Mouse (Mus musculus): Measurements from ENCODE around the gene Ecd. TPM values are rescaled to one million over a fixed set of nuclear protein-coding genes. Genes with fewer than 3 reads are reported as not detected.
A peak's percentile ranks its signal among the peaks of the same experiment; 100 is the strongest.
"Not testable (repeated sequence)": the region's sequence is repeated elsewhere in the genome, so short reads cannot be mapped to it uniquely, and the experiment has no call there.

The Ecd gene
- total RNA-seq, 2 experiments from 2014 or later: 31.1 to 34.4 TPM

- DNase-seq (ENCODE audit: extremely low spot score in 1 of 2, low spot score in 1 of 2): no peak
Observed at GRCm38 (mm10) chr14:20331316-20331715, 16.6 kb downstream of the Ecd start.

- no peak for DNase-seq (ENCODE audit: extremely low spot score in 1 of 2, low spot score in 1 of 2)
Observed at GRCm38 (mm10) chr14:20328474-20328873, 19.4 kb downstream of the Ecd start.

- no peak for DNase-seq (ENCODE audit: extremely low spot score in 1 of 2, low spot score in 1 of 2)
Observed at GRCm38 (mm10) chr14:20324196-20324595, 23.7 kb downstream of the Ecd start.

GRCm38 (mm10) chr14:20319420-20319819, 28.5 kb downstream of the Ecd start:
- peak; percentile 25 to 62 for DNase-seq (ENCODE audit: extremely low spot score in 1 of 2, low spot score in 1 of 2)

GRCm38 (mm10) chr14:20315137-20315536, 32.8 kb downstream of the Ecd start:
- no peak for DNase-seq (ENCODE audit: extremely low spot score in 1 of 2, low spot score in 1 of 2)

GRCm38 (mm10) chr14:20305085-20305484, 42.8 kb downstream of the Ecd start:
- DNase-seq (ENCODE audit: extremely low spot score in 1 of 2, low spot score in 1 of 2): not testable (repeated sequence)

- DNase-seq (ENCODE audit: extremely low spot score in 1 of 2, low spot score in 1 of 2): no peak
Observed at GRCm38 (mm10) chr14:20298131-20298530, 49.8 kb downstream of the Ecd start.

- DNase-seq (ENCODE audit: extremely low spot score in 1 of 2, low spot score in 1 of 2): no peak
Observed at GRCm38 (mm10) chr14:20297616-20298015, 50.3 kb downstream of the Ecd start.

GRCm38 (mm10) chr14:20294947-20295346, 53.0 kb downstream of the Ecd start:
- no peak for DNase-seq (ENCODE audit: extremely low spot score in 1 of 2, low spot score in 1 of 2)

- peak; percentile 51 to 58 for DNase-seq (ENCODE audit: extremely low spot score in 1 of 2, low spot score in 1 of 2)
Observed at GRCm38 (mm10) chr14:20294117-20294892, 53.6 kb downstream of the Ecd start, which contains the start of gene Nudt13. TSS of gene Nudt13 (plus strand) at chr14:20294697.

- no peak for DNase-seq (ENCODE audit: extremely low spot score in 1 of 2, low spot score in 1 of 2)
Observed at GRCm38 (mm10) chr14:20291391-20291790, 56.5 kb downstream of the Ecd start.

Other genes starting within 250 kb of the Ecd start
- gene Saysd1, start 209.6 kb downstream of the Ecd start, total RNA-seq (2021): 1 to 10 TPM; 5.5 to 6.0 TPM
- gene Kcnk5, start 166.3 kb downstream of the Ecd start, total RNA-seq (2021): under 1 TPM; 0.42 to 0.57 TPM
- not detected for gene Kcnk16, start 78.9 kb downstream of the Ecd start, total RNA-seq (2021)
- 10 to 100 TPM; 21.9 to 25.1 TPM for gene Nudt13, start 53.4 kb downstream of the Ecd start, total RNA-seq (2021)
- 10 to 100 TPM; 42.4 to 51.7 TPM for gene Fam149b, start within 50 bp of the Ecd start, total RNA-seq (2021)
- 10 to 100 TPM; 25.2 to 27.4 TPM for gene Dnajc9, start 40.8 kb upstream of the Ecd start, total RNA-seq (2021)
- gene Mrps16, start 45.5 kb upstream of the Ecd start, total RNA-seq (2021): 10 to 100 TPM; 34.0 to 36.4 TPM
- gene Cfap70, start 104.1 kb upstream of the Ecd start, total RNA-seq (2021): under 1 TPM; 0.62 to 0.82 TPM
- gene Anxa7, start 132.0 kb upstream of the Ecd start, total RNA-seq (2021): 10 to 100 TPM; 54.9 to 57.1 TPM
- gene Mss51, start 148.8 kb upstream of the Ecd start, total RNA-seq (2021): under 1 TPM; 0.66 to 0.85 TPM
- 100 to 1,000 TPM; 319 to 324 TPM for gene Ppp3cb, start 198.5 kb upstream of the Ecd start, total RNA-seq (2021)

Data from layer of hippocampus, postnatal 25 days (tissue).